Mouse (Mus musculus): ENCODE results near the gene Frmd5. TPM values are rescaled to one million over a fixed set of nuclear protein-coding genes. Genes with fewer than 3 reads are reported as not detected.

Gene Frmd5
- polyA plus RNA-seq, 2 experiments, result 0.78 to 2.2 TPM

GRCm38 (mm10) chr2:121628290-121628689, 178.6 kb downstream of the Frmd5 start:
- Histone ChIP-seq H3K4me1 (ENCODE audit: control insufficient read depth, insufficient read depth, low read length) (peaks cover 7% of the 10 kb centered on the region), H3K36me3 (ENCODE audit: control insufficient read depth, insufficient read depth, low read length) (no peaks in the 10 kb centered on the region), H3K4me3 (replicated peaks; ENCODE audit: low read length) (no peak overlapping the region), H3K27ac (replicated peaks; ENCODE audit: low read depth, low read length) (no peak overlapping the region), H3K9me3 (ENCODE audit: control insufficient read depth, low read length) (no peaks in the 10 kb centered on the region), H3K9ac (ENCODE audit: low read depth, low read length, severe bottlenecking) (no peak overlapping the region), H3K4me2 (replicated peaks; ENCODE audit: low read depth, low read length, severe bottlenecking) (no peak overlapping the region), H3K27me3 (ENCODE audit: control insufficient read depth, insufficient read depth, low read length) (no peaks in the 10 kb centered on the region)
- 77% methylated on average over 10 of the region's 10 CpGs for WGBS
- TF ChIP-seq POLR2A (IDR thresholded peaks at IDR 0.05; ENCODE audit: borderline replicate concordance, extremely low read depth, insufficient read depth, insufficient read length), result no peak
- ATAC-seq (ENCODE audit: low FRiP score, low read depth) (no peak), DNase-seq (ENCODE audit: low spot score) (no peak)

GRCm38 (mm10) chr2:121625901-121626300, 181.0 kb downstream of the Frmd5 start:
- Histone ChIP-seq H3K4me3 (replicated peaks; ENCODE audit: low read length) (no peak overlapping the region), H3K27ac (replicated peaks; ENCODE audit: low read depth, low read length) (no peak overlapping the region), H3K9ac (ENCODE audit: low read depth, low read length, severe bottlenecking) (no peak overlapping the region), H3K27me3 (ENCODE audit: control insufficient read depth, insufficient read depth, low read length) (no peaks in the 10 kb centered on the region), H3K9me3 (ENCODE audit: control insufficient read depth, low read length) (no peaks in the 10 kb centered on the region), H3K4me1 (ENCODE audit: control insufficient read depth, insufficient read depth, low read length) (0 out of 2 replicates have a peak, but pooled peaks cover 2% of the 10 kb centered on the region), H3K4me2 (replicated peaks; ENCODE audit: low read depth, low read length, severe bottlenecking) (no peak overlapping the region), H3K36me3 (ENCODE audit: control insufficient read depth, insufficient read depth, low read length) (no peaks in the 10 kb centered on the region)
- no peak for TF ChIP-seq POLR2A (IDR thresholded peaks at IDR 0.05; ENCODE audit: borderline replicate concordance, extremely low read depth, insufficient read depth, insufficient read length)
- no peak for DNase-seq (ENCODE audit: low spot score)
- WGBS, result 89% methylated on average over 3 of the region's 3 CpGs
- ATAC-seq (ENCODE audit: low FRiP score, low read depth), result no peak

GRCm38 (mm10) chr2:121621262-121622163, 185.4 kb downstream of the Frmd5 start:
- no peaks in the 10 kb centered on the region for H3K9me3 ChIP-seq (ENCODE audit: control insufficient read depth, low read length)
- peak; percentile 18 for DNase-seq (ENCODE audit: low spot score)
- 60% methylated on average over 13 of the region's 13 CpGs for WGBS

DNA sequence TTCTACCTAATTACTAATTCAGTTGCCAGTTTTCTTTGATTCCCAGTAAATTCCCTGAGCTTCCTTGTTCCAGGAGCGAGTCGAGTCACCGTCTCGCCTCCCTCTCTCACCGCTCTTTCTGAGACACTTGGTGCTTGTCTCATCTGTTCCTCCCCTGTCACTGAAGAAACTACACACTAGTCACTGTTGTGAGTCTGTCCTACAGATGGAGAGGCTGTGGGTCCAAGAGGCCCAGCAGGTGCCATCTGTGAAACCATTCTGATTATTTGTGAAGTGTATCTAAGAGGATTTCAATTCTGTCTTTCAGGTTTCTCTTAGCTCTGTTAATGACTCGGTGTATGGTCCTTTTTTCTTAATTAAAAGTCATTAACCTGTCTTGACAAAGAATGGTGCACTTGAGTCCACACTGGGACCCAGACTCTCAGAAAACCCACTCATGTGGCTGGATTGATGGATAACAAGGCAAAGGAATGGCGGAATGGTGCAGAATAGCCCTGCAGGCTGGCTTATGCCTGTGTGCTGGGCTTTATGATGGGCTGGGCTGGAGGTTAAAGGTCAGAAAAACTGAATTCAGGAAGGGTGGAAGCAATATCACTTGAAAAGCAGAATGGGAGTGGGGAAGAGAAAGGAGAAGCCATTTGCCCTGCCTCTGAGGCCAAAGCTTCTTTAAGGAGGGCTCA, 186.2 kb downstream of the Frmd5 start:
- ATAC-seq (ENCODE audit: low FRiP score, low read depth), result no peak
- H3K9ac ChIP-seq (ENCODE audit: low read depth, low read length, severe bottlenecking), result no peak overlapping the region

More at GRCm38 (mm10) chr2:121621262-121622163, 185.4 kb downstream of the Frmd5 start:
- H3K36me3 ChIP-seq (ENCODE audit: control insufficient read depth, insufficient read depth, low read length), result no peaks in the 10 kb centered on the region
- 0 out of 2 replicates have a peak, but pooled peaks cover 2% of the 10 kb centered on the region for H3K4me1 ChIP-seq (ENCODE audit: control insufficient read depth, insufficient read depth, low read length)
- H3K27me3 ChIP-seq (ENCODE audit: control insufficient read depth, insufficient read depth, low read length), result no peaks in the 10 kb centered on the region
- ATAC-seq (ENCODE audit: low FRiP score, low read depth), result no peak
- H3K4me3 ChIP-seq (replicated peaks; ENCODE audit: low read length), result no peak overlapping the region
- H3K4me2 ChIP-seq (replicated peaks; ENCODE audit: low read depth, low read length, severe bottlenecking), result no peak overlapping the region
- H3K27ac ChIP-seq (replicated peaks; ENCODE audit: low read depth, low read length), result no peak overlapping the region
- TF ChIP-seq POLR2A (IDR thresholded peaks at IDR 0.05; ENCODE audit: borderline replicate concordance, extremely low read depth, insufficient read depth, insufficient read length), result no peak
- no peak overlapping the region for H3K9ac ChIP-seq (ENCODE audit: low read depth, low read length, severe bottlenecking)

DNA sequence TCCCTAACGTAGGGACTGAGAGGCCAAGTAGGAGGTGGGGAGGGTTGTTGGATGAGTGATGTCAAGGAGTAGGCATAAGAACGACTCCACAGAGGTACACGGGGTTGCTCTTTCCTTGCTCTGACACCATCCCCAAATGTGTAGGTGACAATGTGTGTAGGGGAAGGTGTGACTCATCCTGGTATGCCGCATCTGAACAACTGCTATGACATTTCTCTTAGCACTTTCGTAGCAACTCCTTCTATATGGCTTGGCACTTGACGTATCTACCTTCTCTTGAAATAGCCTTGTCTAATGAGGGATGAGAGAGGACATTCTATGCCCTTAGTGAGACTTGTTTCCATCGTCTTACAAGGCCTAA, 191.7 kb downstream of the Frmd5 start:
- ATAC-seq (ENCODE audit: low FRiP score, low read depth) (no peak), DNase-seq (ENCODE audit: low spot score) (no peak)
- Histone ChIP-seq H3K4me2 (replicated peaks; ENCODE audit: low read depth, low read length, severe bottlenecking) (no peak overlapping the region), H3K27ac (replicated peaks; ENCODE audit: low read depth, low read length) (no peak overlapping the region), H3K4me1 (ENCODE audit: control insufficient read depth, insufficient read depth, low read length) (peaks cover 4% of the 10 kb centered on the region; the same call in 1 of the 2 replicates), H3K9ac (ENCODE audit: low read depth, low read length, severe bottlenecking) (no peak overlapping the region), H3K4me3 (replicated peaks; ENCODE audit: low read length) (no peak overlapping the region), H3K9me3 (ENCODE audit: control insufficient read depth, low read length) (no peaks in the 10 kb centered on the region), H3K27me3 (ENCODE audit: control insufficient read depth, insufficient read depth, low read length) (no peaks in the 10 kb centered on the region), H3K36me3 (ENCODE audit: control insufficient read depth, insufficient read depth, low read length) (no peaks in the 10 kb centered on the region)
- TF ChIP-seq POLR2A (IDR thresholded peaks at IDR 0.05; ENCODE audit: borderline replicate concordance, extremely low read depth, insufficient read depth, insufficient read length), result no peak
- WGBS, result 81% methylated on average over 7 of the region's 7 CpGs

More for the DNA sequence above, 186.2 kb downstream of the Frmd5 start:
- no peak overlapping the region for H3K27ac ChIP-seq (replicated peaks; ENCODE audit: low read depth, low read length)
- H3K4me2 ChIP-seq (replicated peaks; ENCODE audit: low read depth, low read length, severe bottlenecking), result no peak overlapping the region
- H3K4me3 ChIP-seq (replicated peaks; ENCODE audit: low read length), result no peak overlapping the region
- no peaks in the 10 kb centered on the region for H3K27me3 ChIP-seq (ENCODE audit: control insufficient read depth, insufficient read depth, low read length)
- 0 out of 2 replicates have a peak, but pooled peaks cover 2% of the 10 kb centered on the region for H3K4me1 ChIP-seq (ENCODE audit: control insufficient read depth, insufficient read depth, low read length)
- DNase-seq (ENCODE audit: low spot score), result no peak
- 86% methylated on average over 7 of the region's 7 CpGs for WGBS
- no peaks in the 10 kb centered on the region for H3K36me3 ChIP-seq (ENCODE audit: control insufficient read depth, insufficient read depth, low read length)
- H3K9me3 ChIP-seq (ENCODE audit: control insufficient read depth, low read length), result no peaks in the 10 kb centered on the region
- no peak for TF ChIP-seq POLR2A (IDR thresholded peaks at IDR 0.05; ENCODE audit: borderline replicate concordance, extremely low read depth, insufficient read depth, insufficient read length)

All from limb, embryonic 14.5 days (tissue).